Mouse (Mus musculus): ENCODE measurements around the gene Tcirg1. TPM values are rescaled to one million over a fixed set of nuclear protein-coding genes. Genes with fewer than 3 reads are reported as not detected.
A peak's percentile ranks its signal among the peaks of the same experiment; 100 is the strongest.

Gene Tcirg1
- polyA plus RNA-seq, 2 experiments: 15.4 to 47.1 TPM

- no peak overlapping the region for H3K27ac ChIP-seq
- ATAC-seq (ENCODE audit: insufficient read depth) (no peak), DNase-seq (ENCODE audit: low read depth in 3 of 3, low spot score in 3 of 3) (no peak)
- WGBS (ENCODE audit: insufficient replicate concordance): 65% methylated on average over 3 of the region's 3 CpGs
- no peak overlapping the region for H3K4me2 ChIP-seq (ENCODE audit: low read depth)
- no peaks in the 10 kb centered on the region for H3K27me3 ChIP-seq (ENCODE audit: control insufficient read depth, insufficient read depth, low read length)
- H3K9me3 ChIP-seq (ENCODE audit: control insufficient read depth, low read length): no peaks in the 10 kb centered on the region
- no peaks in the 10 kb centered on the region for H3K36me3 ChIP-seq (replicated peaks; ENCODE audit: control insufficient read depth, insufficient read depth, low read depth)
- H3K4me3 ChIP-seq (ENCODE audit: insufficient read depth in 1 of 2, low read depth in 2 of 2, low read length in 2 of 2): no peak overlapping the region
- peaks cover 0 to 4% of the 10 kb centered on the region in 2 experiments; a peak in 1 of 4 replicates for H3K4me1 ChIP-seq (replicated peaks; ENCODE audit: control insufficient read depth in 2 of 2, insufficient read depth in 2 of 2, low read length in 1 of 2)
- no peak overlapping the region for H3K9ac ChIP-seq (replicated peaks)
- TF ChIP-seq EP300 (IDR thresholded peaks at IDR 0.05; ENCODE audit: low read depth) (no peak), CTCF (IDR thresholded peaks at IDR 0.05; ENCODE audit: low read depth) (no peak)
These were observed 43.4 kb upstream of the Tcirg1 start for GRCm38 (mm10) chr19:3950331-3950730.

DNA sequence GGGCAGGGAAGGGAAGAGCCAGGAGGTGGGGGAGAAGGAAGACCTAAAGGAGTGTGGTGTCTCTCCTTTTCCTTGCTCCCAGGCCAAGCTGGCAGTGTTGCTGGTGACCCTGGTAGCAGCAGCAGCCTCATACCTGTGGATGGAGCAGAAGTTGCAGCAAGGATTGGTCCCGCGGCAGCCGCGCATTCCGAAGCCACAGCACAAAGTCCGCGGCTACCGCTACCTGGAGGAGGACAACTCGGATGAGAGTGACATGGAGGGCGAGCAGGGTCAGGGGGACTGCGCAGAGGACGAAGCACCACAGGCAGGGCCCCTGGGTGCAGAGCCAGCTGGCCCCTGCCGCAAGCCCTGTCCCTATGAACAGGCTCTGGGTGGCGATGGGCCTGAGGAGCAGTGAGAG, 41.6 kb upstream of the Tcirg1 start:
- Histone ChIP-seq H3K27me3 (ENCODE audit: control insufficient read depth, insufficient read depth, low read length) (no peaks in the 10 kb centered on the region), H3K4me2 (ENCODE audit: low read depth) (no peak overlapping the region), H3K27ac (no peak overlapping the region), H3K4me1 (replicated peaks; ENCODE audit: control insufficient read depth in 2 of 2, insufficient read depth in 2 of 2, low read length in 1 of 2) (peaks cover 0 to 4% of the 10 kb centered on the region in 2 experiments; a peak in 1 of 4 replicates), H3K36me3 (replicated peaks; ENCODE audit: control insufficient read depth, insufficient read depth, low read depth) (no peaks in the 10 kb centered on the region), H3K4me3 (ENCODE audit: insufficient read depth in 1 of 2, low read depth in 2 of 2, low read length in 2 of 2) (no peak overlapping the region), H3K9ac (replicated peaks) (no peak overlapping the region), H3K9me3 (ENCODE audit: control insufficient read depth, low read length) (no peaks in the 10 kb centered on the region)
- no peak for TF ChIP-seq CTCF (IDR thresholded peaks at IDR 0.05; ENCODE audit: low read depth)
- TF ChIP-seq EP300 (IDR thresholded peaks at IDR 0.05; ENCODE audit: low read depth): no peak
- DNase-seq (ENCODE audit: low read depth in 3 of 3, low spot score in 3 of 3) (no peak), ATAC-seq (ENCODE audit: insufficient read depth) (no peak)
- 71% methylated on average over 14 of the region's 14 CpGs for WGBS (ENCODE audit: insufficient replicate concordance)

DNA sequence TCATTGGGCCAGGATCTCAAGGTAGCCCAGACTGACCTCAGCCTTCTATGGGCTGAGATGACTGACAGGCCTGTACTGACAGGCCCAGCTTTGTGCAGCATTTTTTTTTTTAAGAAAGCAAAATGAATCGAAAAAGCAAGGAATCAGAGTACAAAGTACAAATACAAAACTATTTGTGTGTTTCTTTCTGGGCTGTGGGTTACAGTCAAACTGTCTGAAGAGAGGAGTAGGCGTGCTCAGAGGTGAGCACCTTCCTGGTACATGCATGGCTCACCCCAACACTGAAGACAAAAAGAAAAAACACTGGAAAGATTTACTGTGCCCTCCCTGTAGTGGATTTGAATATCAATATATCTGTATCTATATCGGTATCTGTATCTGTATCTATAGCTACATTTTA, 40.9 kb upstream of the Tcirg1 start:
- peaks cover 0 to 10% of the 10 kb centered on the region in 2 experiments; a peak in 2 of 4 replicates for H3K4me1 ChIP-seq (replicated peaks; ENCODE audit: control insufficient read depth in 2 of 2, insufficient read depth in 2 of 2, low read length in 1 of 2)
- H3K4me3 ChIP-seq (ENCODE audit: insufficient read depth in 1 of 2, low read depth in 2 of 2, low read length in 2 of 2): no peak overlapping the region
- DNase-seq (ENCODE audit: low read depth in 3 of 3, low spot score in 3 of 3) (no peak), ATAC-seq (ENCODE audit: insufficient read depth) (no peak)
- H3K4me2 ChIP-seq (ENCODE audit: low read depth): no peak overlapping the region
- no peaks in the 10 kb centered on the region for H3K27me3 ChIP-seq (ENCODE audit: control insufficient read depth, insufficient read depth, low read length)
- H3K9ac ChIP-seq (replicated peaks): no peak overlapping the region
- no peaks in the 10 kb centered on the region for H3K9me3 ChIP-seq (ENCODE audit: control insufficient read depth, low read length)
- TF ChIP-seq CTCF (IDR thresholded peaks at IDR 0.05; ENCODE audit: low read depth): no peak
- TF ChIP-seq EP300 (IDR thresholded peaks at IDR 0.05; ENCODE audit: low read depth): no peak
- H3K27ac ChIP-seq: no peak overlapping the region
- WGBS (ENCODE audit: insufficient replicate concordance): 66% methylated on average over 3 of the region's 3 CpGs
- no peaks in the 10 kb centered on the region for H3K36me3 ChIP-seq (replicated peaks; ENCODE audit: control insufficient read depth, insufficient read depth, low read depth)

GRCm38 (mm10) chr19:3946715-3947114, 39.8 kb upstream of the Tcirg1 start:
- Histone ChIP-seq H3K36me3 (replicated peaks; ENCODE audit: control insufficient read depth, insufficient read depth, low read depth) (no peaks in the 10 kb centered on the region), H3K27ac (no peak overlapping the region), H3K27me3 (ENCODE audit: control insufficient read depth, insufficient read depth, low read length) (no peaks in the 10 kb centered on the region), H3K4me1 (replicated peaks; ENCODE audit: control insufficient read depth in 2 of 2, insufficient read depth in 2 of 2, low read length in 1 of 2) (peaks cover 0 to 13% of the 10 kb centered on the region in 2 experiments; a peak in 2 of 4 replicates), H3K4me2 (ENCODE audit: low read depth) (no peak overlapping the region), H3K9ac (replicated peaks) (no peak overlapping the region), H3K9me3 (ENCODE audit: control insufficient read depth, low read length) (no peaks in the 10 kb centered on the region), H3K4me3 (ENCODE audit: insufficient read depth in 1 of 2, low read depth in 2 of 2, low read length in 2 of 2) (no peak overlapping the region)
- DNase-seq (ENCODE audit: low read depth in 3 of 3, low spot score in 3 of 3) (no peak), ATAC-seq (ENCODE audit: insufficient read depth) (no peak)
- peak; percentile 94 for TF ChIP-seq CTCF (IDR thresholded peaks at IDR 0.05; ENCODE audit: low read depth)
- no peak for TF ChIP-seq EP300 (IDR thresholded peaks at IDR 0.05; ENCODE audit: low read depth)
- 17% methylated on average over 2 of the region's 2 CpGs for WGBS (ENCODE audit: insufficient replicate concordance)

DNA sequence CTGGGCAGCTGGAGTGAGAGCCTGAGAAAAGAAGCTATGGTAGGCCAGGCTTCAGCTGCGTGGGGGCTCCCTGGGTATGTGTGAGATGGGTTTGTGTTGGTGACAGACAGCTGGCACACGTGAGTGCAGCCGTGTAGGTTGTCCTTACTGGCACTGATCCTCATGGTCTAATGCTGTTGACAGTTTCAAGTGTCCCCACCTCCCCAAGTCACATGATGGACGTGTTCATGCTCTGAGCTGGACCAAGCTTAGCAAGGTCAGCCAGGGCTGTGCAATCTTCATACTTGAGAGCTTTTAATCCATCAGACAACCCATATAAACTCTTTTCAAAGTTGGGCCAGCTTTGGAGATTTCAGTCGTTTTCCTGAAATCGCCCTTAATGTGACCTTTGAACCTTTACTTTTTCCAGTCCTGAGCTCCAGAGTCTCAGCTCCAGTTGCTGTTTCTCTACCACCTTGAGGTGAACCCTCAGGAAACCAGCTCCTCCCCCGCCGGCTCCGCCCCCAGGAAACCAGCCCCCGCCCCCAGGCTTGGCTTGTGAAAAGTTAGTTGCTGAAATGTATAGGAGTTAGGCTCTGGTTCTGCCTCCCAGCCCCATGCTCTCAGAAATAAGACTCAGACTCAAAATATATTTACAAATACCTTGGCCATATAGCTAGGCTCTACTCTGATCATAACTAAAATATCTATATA, 39.1 kb upstream of the Tcirg1 start:
- no peak for DNase-seq (ENCODE audit: low read depth in 3 of 3, low spot score in 3 of 3)
- Histone ChIP-seq H3K36me3 (replicated peaks; ENCODE audit: control insufficient read depth, insufficient read depth, low read depth) (no peaks in the 10 kb centered on the region), H3K9ac (replicated peaks) (no peak overlapping the region), H3K27ac (no peak overlapping the region), H3K9me3 (ENCODE audit: control insufficient read depth, low read length) (no peaks in the 10 kb centered on the region), H3K27me3 (ENCODE audit: control insufficient read depth, insufficient read depth, low read length) (no peaks in the 10 kb centered on the region), H3K4me2 (ENCODE audit: low read depth) (no peak overlapping the region), H3K4me1 (replicated peaks; ENCODE audit: control insufficient read depth in 2 of 2, insufficient read depth in 2 of 2, low read length in 1 of 2) (peaks cover 0 to 13% of the 10 kb centered on the region in 2 experiments; a peak in 2 of 4 replicates), H3K4me3 (ENCODE audit: insufficient read depth in 1 of 2, low read depth in 2 of 2, low read length in 2 of 2) (no peak overlapping the region)
- TF ChIP-seq EP300 (IDR thresholded peaks at IDR 0.05; ENCODE audit: low read depth): no peak
- TF ChIP-seq CTCF (IDR thresholded peaks at IDR 0.05; ENCODE audit: low read depth): no peak
- WGBS (ENCODE audit: insufficient replicate concordance): 18% methylated on average over 10 of the region's 10 CpGs
- ATAC-seq (ENCODE audit: insufficient read depth): no peak

All from liver, embryonic 14.5 days (tissue).